Mouse (Mus musculus): Measurements from ENCODE around the gene Rep15. TPM values are rescaled to one million over a fixed set of nuclear protein-coding genes. Genes with fewer than 3 reads are reported as not detected.

Gene Rep15
- polyA plus RNA-seq, 1 experiment from 2014 or later, result 1.6 TPM

GRCm38 (mm10) chr6:147061630-147062029, 29.2 kb downstream of the Rep15 start:
- peaks cover 39% of the 10 kb centered on the region for H3K36me3 ChIP-seq
- 70% methylated on average over 9 of the region's 9 CpGs for WGBS
- peak; percentile 63 for ATAC-seq (ENCODE audit: insufficient number of reproducible peaks, low FRiP score, low TSS enrichment, low read depth)

GRCm38 (mm10) chr6:147062034-147062433, 29.6 kb downstream of the Rep15 start:
- H3K27ac ChIP-seq (replicated peaks), result peak overlapping the region; percentile 58; the same call in 1 of the 2 replicates
- no peak for ATAC-seq (ENCODE audit: insufficient number of reproducible peaks, low FRiP score, low TSS enrichment, low read depth)
- no peak overlapping the region for H3K9ac ChIP-seq
- WGBS, result 58% methylated on average over 7 of the region's 7 CpGs
- H3K4me3 ChIP-seq (replicated peaks), result no peak overlapping the region
- peaks cover 9% of the 10 kb centered on the region; the same call in 1 of the 2 replicates for H3K4me1 ChIP-seq
- H3K27me3 ChIP-seq, result no peaks in the 10 kb centered on the region
- no peaks in the 10 kb centered on the region for H3K9me3 ChIP-seq (replicated peaks)
- H3K36me3 ChIP-seq, result peaks cover 43% of the 10 kb centered on the region
- H3K4me2 ChIP-seq (replicated peaks), result no peak overlapping the region

More at GRCm38 (mm10) chr6:147061630-147062029, 29.2 kb downstream of the Rep15 start:
- H3K9me3 ChIP-seq (replicated peaks), result no peaks in the 10 kb centered on the region
- no peak overlapping the region for H3K4me2 ChIP-seq (replicated peaks)
- H3K4me1 ChIP-seq, result peaks cover 9% of the 10 kb centered on the region; the same call in 1 of the 2 replicates
- H3K4me3 ChIP-seq (replicated peaks), result no peak overlapping the region
- no peak overlapping the region for H3K27ac ChIP-seq (replicated peaks)
- no peak overlapping the region for H3K9ac ChIP-seq
- H3K27me3 ChIP-seq, result no peaks in the 10 kb centered on the region

- 61% methylated on average over 7 of the region's 7 CpGs for WGBS
- Histone ChIP-seq H3K36me3 (peaks cover 46% of the 10 kb centered on the region), H3K9ac (no peak overlapping the region), H3K27me3 (no peaks in the 10 kb centered on the region), H3K9me3 (replicated peaks) (no peaks in the 10 kb centered on the region), H3K4me1 (peaks cover 9% of the 10 kb centered on the region; the same call in 1 of the 2 replicates), H3K4me3 (replicated peaks) (no peak overlapping the region), H3K27ac (replicated peaks) (peak overlapping the region; percentile 58; the same call in 1 of the 2 replicates), H3K4me2 (replicated peaks) (no peak overlapping the region)
- no peak for ATAC-seq (ENCODE audit: insufficient number of reproducible peaks, low FRiP score, low TSS enrichment, low read depth)
Observed at GRCm38 (mm10) chr6:147062694-147063093, 30.3 kb downstream of the Rep15 start.

GRCm38 (mm10) chr6:147064226-147064943, 32.0 kb downstream of the Rep15 start:
- H3K4me2 ChIP-seq (replicated peaks), result no peak overlapping the region
- no peaks in the 10 kb centered on the region for H3K27me3 ChIP-seq
- WGBS, result 85% methylated on average over 10 of the region's 10 CpGs
- H3K9me3 ChIP-seq (replicated peaks), result no peaks in the 10 kb centered on the region
- no peak overlapping the region for H3K27ac ChIP-seq (replicated peaks)
- no peak overlapping the region for H3K9ac ChIP-seq
- H3K36me3 ChIP-seq, result peaks cover 42% of the 10 kb centered on the region
- ATAC-seq (ENCODE audit: insufficient number of reproducible peaks, low FRiP score, low TSS enrichment, low read depth), result no peak
- peaks cover 9% of the 10 kb centered on the region; the same call in 1 of the 2 replicates for H3K4me1 ChIP-seq
- H3K4me3 ChIP-seq (replicated peaks), result no peak overlapping the region

- Histone ChIP-seq H3K4me2 (replicated peaks) (no peak overlapping the region), H3K27ac (replicated peaks) (no peak overlapping the region), H3K4me1 (peaks cover 9% of the 10 kb centered on the region; the same call in 1 of the 2 replicates), H3K9me3 (replicated peaks) (no peaks in the 10 kb centered on the region), H3K27me3 (no peaks in the 10 kb centered on the region), H3K4me3 (replicated peaks) (no peak overlapping the region), H3K36me3 (peaks cover 42% of the 10 kb centered on the region), H3K9ac (no peak overlapping the region)
- no peak for ATAC-seq (ENCODE audit: insufficient number of reproducible peaks, low FRiP score, low TSS enrichment, low read depth)
- WGBS, result 80% methylated on average over 6 of the region's 6 CpGs
Observed at GRCm38 (mm10) chr6:147064944-147065261, 32.5 kb downstream of the Rep15 start.

GRCm38 (mm10) chr6:147075808-147076387, 43.5 kb downstream of the Rep15 start:
- Histone ChIP-seq H3K4me1 (0 out of 2 replicates have a peak, but pooled peaks cover 8% of the 10 kb centered on the region), H3K27ac (replicated peaks) (0 out of 2 replicates have a peak overlapping the region, but pooled peaks have one; percentile 24), H3K9ac (no peak overlapping the region), H3K27me3 (no peaks in the 10 kb centered on the region), H3K4me3 (replicated peaks) (no peak overlapping the region), H3K36me3 (peaks cover 12% of the 10 kb centered on the region), H3K4me2 (replicated peaks) (no peak overlapping the region), H3K9me3 (replicated peaks) (no peaks in the 10 kb centered on the region)
- 37% methylated on average over 5 of the region's 5 CpGs for WGBS
- ATAC-seq (ENCODE audit: insufficient number of reproducible peaks, low FRiP score, low TSS enrichment, low read depth), result no peak

- Histone ChIP-seq H3K27ac (replicated peaks) (no peak overlapping the region), H3K4me1 (0 out of 2 replicates have a peak, but pooled peaks cover 4% of the 10 kb centered on the region), H3K4me2 (replicated peaks) (no peak overlapping the region), H3K36me3 (0 out of 2 replicates have a peak, but pooled peaks cover 4% of the 10 kb centered on the region), H3K9me3 (replicated peaks) (no peaks in the 10 kb centered on the region), H3K9ac (no peak overlapping the region), H3K27me3 (no peaks in the 10 kb centered on the region), H3K4me3 (replicated peaks) (no peak overlapping the region)
- 85% methylated on average over 8 of the region's 8 CpGs for WGBS
- ATAC-seq (ENCODE audit: insufficient number of reproducible peaks, low FRiP score, low TSS enrichment, low read depth), result no peak
Observed at GRCm38 (mm10) chr6:147076878-147077277, 44.5 kb downstream of the Rep15 start.

GRCm38 (mm10) chr6:147079919-147080318, 47.5 kb downstream of the Rep15 start:
- Histone ChIP-seq H3K4me1 (0 out of 2 replicates have a peak, but pooled peaks cover 4% of the 10 kb centered on the region), H3K4me2 (replicated peaks) (no peak overlapping the region), H3K9me3 (replicated peaks) (no peaks in the 10 kb centered on the region), H3K4me3 (replicated peaks) (no peak overlapping the region), H3K27ac (replicated peaks) (no peak overlapping the region), H3K27me3 (no peaks in the 10 kb centered on the region), H3K9ac (no peak overlapping the region), H3K36me3 (no peaks in the 10 kb centered on the region)
- WGBS, result 94% methylated on average over 10 of the region's 10 CpGs
- ATAC-seq (ENCODE audit: insufficient number of reproducible peaks, low FRiP score, low TSS enrichment, low read depth), result no peak

Other genes with a start within 250 kb of the Rep15 start
- 7.2 and 11.5 TPM in 2 replicates for gene Arntl2, start 236.5 kb upstream of the Rep15 start, polyA plus RNA-seq (2015; fragmentation: Nextera tagmentation; extraction: Ambion mirVana)
- not detected in 2 replicates for gene Smco2, start 182.5 kb upstream of the Rep15 start, polyA plus RNA-seq (2015; fragmentation: Nextera tagmentation; extraction: Ambion mirVana)
- 54.2 and 54.6 TPM in 2 replicates for gene Ppfibp1, start 144.1 kb upstream of the Rep15 start, polyA plus RNA-seq (2015; fragmentation: Nextera tagmentation; extraction: Ambion mirVana)
- gene 1700034J05Rik, start 78.2 kb upstream of the Rep15 start, polyA plus RNA-seq (2015; fragmentation: Nextera tagmentation; extraction: Ambion mirVana), result 0.16 and 0.39 TPM in 2 replicates
- gene Mrps35, start 10.2 kb downstream of the Rep15 start, polyA plus RNA-seq (2015; fragmentation: Nextera tagmentation; extraction: Ambion mirVana), result 82.6 and 87.1 TPM in 2 replicates
- 1.2 and 1.4 TPM in 2 replicates for gene Mansc4, start 54.4 kb downstream of the Rep15 start, polyA plus RNA-seq (2015; fragmentation: Nextera tagmentation; extraction: Ambion mirVana)
- gene Klhl42, start 58.8 kb downstream of the Rep15 start, polyA plus RNA-seq (2015; fragmentation: Nextera tagmentation; extraction: Ambion mirVana), result 9.6 TPM in 2 replicates
- 26.3 and 26.7 TPM in 2 replicates for gene Pthlh, start 231.6 kb downstream of the Rep15 start, polyA plus RNA-seq (2015; fragmentation: Nextera tagmentation; extraction: Ambion mirVana)